13 mouse cellular contexts compared by ENCODE assay signal in the genomic region with DNA sequence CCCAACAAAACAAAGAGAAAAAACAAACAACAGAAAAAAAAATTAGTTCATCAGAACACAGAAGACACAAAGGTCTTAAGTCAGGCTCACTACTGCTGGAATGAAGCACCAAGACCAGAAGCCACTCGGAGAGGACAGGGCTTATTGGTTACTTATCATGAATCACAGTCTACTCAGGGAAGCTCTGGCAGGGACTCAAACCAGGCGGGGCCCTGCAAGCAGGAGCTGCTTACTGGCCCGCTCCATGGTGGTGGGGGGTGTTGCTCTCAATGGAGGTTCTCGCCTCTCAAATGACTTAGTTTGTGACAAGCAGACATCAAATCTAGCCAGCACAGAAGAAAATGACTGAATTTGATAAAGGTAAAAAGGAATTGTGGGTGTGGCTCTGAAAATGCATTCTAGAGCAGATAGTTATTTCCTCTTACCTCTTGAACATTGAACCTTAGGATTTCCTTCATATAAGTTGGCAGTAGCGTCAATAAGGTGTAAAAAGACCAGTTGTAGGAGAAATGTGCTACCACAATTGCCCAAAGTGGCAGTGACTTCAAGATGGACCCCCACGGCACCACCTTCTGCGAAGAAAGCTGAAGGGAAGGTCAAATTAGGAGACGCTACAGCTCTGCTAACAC. TPM values are rescaled to one million over a fixed set of nuclear protein-coding genes. Genes with fewer than 3 reads are reported as not detected.
DNase-seq lines count a peak whose midpoint lies in the region; ATAC-seq and TF ChIP-seq lines count a peak whose summit lies in the region.
"Had no signal": no experiment of that assay in that cellular context is flagged by ENCODE, and none has a peak within 500 bp of the region (broad histone marks: within the 10 kb centered on the region; RNA-seq: fewer than 3 reads in every experiment).

No protein-coding gene starts in this region.

- ATAC-seq in kidney, embryonic 15.5 days (replicated peaks; ENCODE audit: low FRiP score): no peak
- ATAC-seq in neural tube, embryonic 15.5 days (ENCODE audit: low FRiP score): no peak
- ATAC-seq: midbrain, embryonic 13.5 days; Patski had no signal

- 80% methylated on average over 8 of the region's 8 CpGs for WGBS in kidney, embryonic 15.5 days
- 39% methylated on average over 8 of the region's 8 CpGs for WGBS in small intestine, adult 2 months
- 87% methylated on average over 8 of the region's 8 CpGs for WGBS in neural tube, embryonic 15.5 days

- TF ChIP-seq CTCF in small intestine, adult 2 months (IDR thresholded peaks at IDR 0.05; ENCODE audit: extremely low read depth, insufficient read length, insufficient replicate concordance, low read depth, low read length): no peak

- H3K9me3 ChIP-seq in kidney, embryonic 15.5 days (replicated peaks): no peaks in the 10 kb centered on the region
- no peaks in the 10 kb centered on the region for H3K9me3 ChIP-seq in neural tube, embryonic 15.5 days (replicated peaks)
- H3K9me3 ChIP-seq: lung, embryonic 15.5 days; midbrain, embryonic 13.5 days had no signal

- H3K4me1 ChIP-seq in kidney, embryonic 15.5 days: no peaks in the 10 kb centered on the region
- peaks cover 5% of the 10 kb centered on the region; the same call in 1 of the 2 replicates for H3K4me1 ChIP-seq in small intestine, adult 2 months (ENCODE audit: control insufficient read depth, insufficient read depth, insufficient read length, low read length)
- no peaks in the 10 kb centered on the region for H3K4me1 ChIP-seq in neural tube, embryonic 15.5 days
- H3K4me1 ChIP-seq: lung, embryonic 15.5 days; midbrain, embryonic 13.5 days had no signal

- intact Hi-C loops in left cerebral cortex, postnatal 25 days (cut with DNase I): loop anchor here (10.0 kb wide), 1 partner anchor 204 kb away; the partner anchor contains the start of gene Gsta2

- H3K27ac ChIP-seq in kidney, embryonic 15.5 days: no peak overlapping the region
- peak overlapping the region; percentile 80 for H3K27ac ChIP-seq in small intestine, adult 2 months (ENCODE audit: insufficient read depth, low read depth, low read length)
- no peak overlapping the region for H3K27ac ChIP-seq in neural tube, embryonic 15.5 days (replicated peaks)
- H3K27ac ChIP-seq: hindbrain, embryonic 14.5 days; lung, embryonic 15.5 days; midbrain, embryonic 13.5 days had no signal

- no peaks in the 10 kb centered on the region for H3K27me3 ChIP-seq in kidney, embryonic 15.5 days
- H3K27me3 ChIP-seq in small intestine, adult 2 months (ENCODE audit: control insufficient read depth, insufficient read depth, low read length): no peaks in the 10 kb centered on the region
- H3K27me3 ChIP-seq in neural tube, embryonic 15.5 days (replicated peaks): no peaks in the 10 kb centered on the region
- H3K27me3 ChIP-seq: lung, embryonic 15.5 days; midbrain, embryonic 13.5 days; Patski had no signal

- no peaks in the 10 kb centered on the region; the same call in 1 of the 2 replicates for H3K36me3 ChIP-seq in kidney, embryonic 15.5 days
- H3K36me3 ChIP-seq in small intestine, adult 2 months (ENCODE audit: control insufficient read depth, insufficient read depth, low read length): peaks cover 8% of the 10 kb centered on the region; the same call in 1 of the 2 replicates
- peaks cover 14% of the 10 kb centered on the region for H3K36me3 ChIP-seq in neural tube, embryonic 15.5 days

- H3K9ac ChIP-seq in kidney, embryonic 15.5 days: no peak overlapping the region
- no peak overlapping the region for H3K9ac ChIP-seq in neural tube, embryonic 15.5 days (replicated peaks)
- H3K9ac ChIP-seq: hindbrain, embryonic 14.5 days; lung, embryonic 15.5 days; midbrain, embryonic 13.5 days had no signal

- peak; percentile 64 for DNase-seq in kidney, adult 18-20 months
- DNase-seq in adrenal gland, postnatal 25 days: peak; percentile 57
- peak; percentile 67 for DNase-seq in kidney, postnatal 10 days
- DNase-seq in layer of hippocampus, adult 9-11 months: no peak
- no peak for DNase-seq in left cerebral cortex, postnatal 25 days (ENCODE audit: low spot score in 2 of 2)
- DNase-seq: heart, adult 18-20 months had no signal

- no peak overlapping the region for H3K4me3 ChIP-seq in kidney, embryonic 15.5 days (replicated peaks)
- H3K4me3 ChIP-seq in small intestine, adult 2 months (ENCODE audit: low read depth, low read length): peak overlapping the region; percentile 34; the same call in 1 of the 2 replicates
- no peak overlapping the region for H3K4me3 ChIP-seq in neural tube, embryonic 15.5 days (replicated peaks)
- H3K4me3 ChIP-seq: lung, embryonic 15.5 days; midbrain, embryonic 13.5 days had no signal

- TF ChIP-seq POLR2A in small intestine, adult 2 months (IDR thresholded peaks at IDR 0.05; ENCODE audit: low read depth, low read length): no peak

- no peak overlapping the region for H3K4me2 ChIP-seq in kidney, embryonic 15.5 days
- no peak overlapping the region for H3K4me2 ChIP-seq in neural tube, embryonic 15.5 days
- H3K4me2 ChIP-seq: hindbrain, embryonic 14.5 days; lung, embryonic 15.5 days; midbrain, embryonic 13.5 days had no signal

RNA-seq across cellular contexts. Expression of gene Slc17a5, which starts 29.1 kb away (rescaled TPM):
- 17.8 and 18.0 TPM in 2 replicates for polyA plus RNA-seq in kidney, embryonic 15.5 days (2015; fragmentation: Nextera tagmentation; extraction: Ambion mirVana)
- 10.6 and 16.7 TPM in 2 replicates for total RNA-seq in adrenal gland, postnatal 25 days (2021)
- 2.8 and 14.5 TPM in 2 replicates for polyA plus RNA-seq in small intestine, adult 2 months (2012; rRNA removed)
- total RNA-seq in left cerebral cortex, postnatal 25 days (2021): 10 to 100 TPM; 18.2 to 18.5 TPM
- 15.2 and 17.0 TPM in 2 replicates for polyA plus RNA-seq in neural tube, embryonic 15.5 days (2015; fragmentation: Nextera tagmentation; extraction: Ambion mirVana)

RNA-seq across cellular contexts. Expression of gene Cd109, which starts 56.6 kb away (rescaled TPM):
- 6.2 and 6.9 TPM in 2 replicates for polyA plus RNA-seq in kidney, embryonic 15.5 days (2015; fragmentation: Nextera tagmentation; extraction: Ambion mirVana)
- 0.29 and 0.36 TPM in 2 replicates for total RNA-seq in adrenal gland, postnatal 25 days (2021)
- 0.08 and 0.25 TPM in 2 replicates for polyA plus RNA-seq in small intestine, adult 2 months (2012; rRNA removed)
- total RNA-seq in left cerebral cortex, postnatal 25 days (2021): under 1 TPM; 0.57 to 0.76 TPM
- polyA plus RNA-seq in neural tube, embryonic 15.5 days (2015; fragmentation: Nextera tagmentation; extraction: Ambion mirVana): 1.2 and 3.0 TPM in 2 replicates

Comparison
In these comparisons a context has a peak if more than half of its experiments do, and no peak if none do; other contexts are left out.
1. DNase-seq: peak in kidney, adult 18-20 months (single experiment), adrenal gland, postnatal 25 days (single experiment) and kidney, postnatal 10 days (single experiment); none in layer of hippocampus, adult 9-11 months (single experiment) and left cerebral cortex, postnatal 25 days (0 of 2).